Mouse (Mus musculus) stomach, postnatal 0 days (tissue): ENCODE results near the gene Chp1.

Experiments
- CTCF ChIP-seq: IDR thresholded peaks from 2 replicates; pipeline ENCODE4 v1.5.1; 2016; ENCODE audit warnings: antibody characterized with exemption, low read depth, mild to moderate bottlenecking, moderate library complexity
- EP300 ChIP-seq: optimal IDR thresholded peaks from 2 replicates; pipeline ENCODE3; 2016; ENCODE audit warnings: antibody characterized with exemption

- TF ChIP-seq CTCF (no peak), EP300 (no peak)
These were observed 70.9 kb downstream of the Chp1 start, which contains the start of the genes Nusap1 and Oip5 for GRCm38 (mm10) chr2:119618199-119618982.
